Mouse (Mus musculus) forebrain, embryonic 12.5 days (tissue): ENCODE data around the gene Dda1. TPM values are rescaled to one million over a fixed set of nuclear protein-coding genes. Genes with fewer than 3 reads are reported as not detected.
"Not testable (repeated sequence)": the region's sequence is repeated elsewhere in the genome, so short reads cannot be mapped to it uniquely, and the experiment has no call there.

ENCODE experiments used
- ATAC-seq: fragments of 200-750 bp; cut with Nextera tagmentation; 2 replicates; pipeline ENCODE4 v1.8.0; 2017; ENCODE audit warnings: moderate TSS enrichment; ENCODE audit not compliant: low FRiP score
- H3K27ac ChIP-seq: fragments of 300-500 bp; sonication (generic); 2 replicates; pipeline ENCODE4 v1.5.1; 2016; ENCODE audit warnings: mild to moderate bottlenecking
- H3K27me3 ChIP-seq: fragments of 300-500 bp; sonication (generic); 2 replicates; pipeline ENCODE4 v1.6.1; 2016; ENCODE audit warnings: mild to moderate bottlenecking
- H3K36me3 ChIP-seq: fragments of 300-500 bp; sonication (generic); replicated peaks from 2 replicates; pipeline ENCODE4 v1.6.1; 2016; ENCODE audit warnings: mild to moderate bottlenecking
- H3K4me1 ChIP-seq: fragments of 300-500 bp; sonication (generic); 2 replicates; pipeline ENCODE4 v1.6.1; 2016
- H3K4me2 ChIP-seq: fragments of 300-500 bp; sonication (generic); 2 replicates; pipeline ENCODE4 v1.6.1; 2016; ENCODE audit warnings: mild to moderate bottlenecking, moderate library complexity
- H3K4me3 ChIP-seq: fragments of 300-500 bp; sonication (generic); replicated peaks from 2 replicates; pipeline ENCODE4 v1.5.1; 2016; ENCODE audit warnings: mild to moderate bottlenecking
- H3K9ac ChIP-seq: fragments of 300-500 bp; sonication (generic); 2 replicates; pipeline ENCODE4 v1.6.1; 2016; ENCODE audit warnings: mild to moderate bottlenecking
- H3K9me3 ChIP-seq: fragments of 300-500 bp; sonication (generic); 2 replicates; pipeline ENCODE4 v1.6.1; 2016
- WGBS: fragments of 180-500 bp; shearing (Covaris S2); methylation state at CpG from one replicate; pipeline ENCODE4 v1.1.7; 2016; 5-methylcytosine and 5-hydroxymethylcytosine counted together
- polyA plus RNA-seq: library from polyadenylated mRNA; unstranded; fragments of >200 nt; fragmentation: Nextera tagmentation; extraction: Ambion mirVana; gene quantifications from 2 replicates; pipeline ENCODE4 v1.2.1, GENCODE M21; 2016

Dda1 gene
- 146 and 155 TPM in 2 replicates for polyA plus RNA-seq

DNA sequence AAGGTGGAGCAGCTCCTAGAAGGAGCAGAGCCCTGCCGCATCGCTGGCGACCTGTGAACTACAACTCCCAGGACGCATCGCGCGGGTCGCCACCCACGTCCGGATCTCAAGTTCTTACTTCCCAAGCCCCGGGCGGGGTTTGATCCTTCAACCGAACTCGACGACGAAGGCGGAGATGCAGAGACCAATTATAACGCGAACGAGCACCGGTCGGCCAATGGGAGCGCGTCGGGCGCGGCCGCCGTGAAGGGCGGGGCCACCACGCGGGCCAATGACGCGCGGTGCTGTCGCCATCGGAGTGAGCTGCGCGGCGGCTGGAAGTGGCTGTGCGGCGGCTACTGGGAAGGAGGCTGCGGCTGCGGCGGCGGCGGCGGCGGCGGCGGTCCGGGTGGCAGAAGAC, at the start of gene Dda1:
Gene Dda1, plus strand, starts transcription at position 284 of the 400 bp plus-strand sequence.
- peak; percentile 91 for ATAC-seq
- H3K4me3 ChIP-seq, result peak within 1 kb of the TSS; percentile 91

DNA sequence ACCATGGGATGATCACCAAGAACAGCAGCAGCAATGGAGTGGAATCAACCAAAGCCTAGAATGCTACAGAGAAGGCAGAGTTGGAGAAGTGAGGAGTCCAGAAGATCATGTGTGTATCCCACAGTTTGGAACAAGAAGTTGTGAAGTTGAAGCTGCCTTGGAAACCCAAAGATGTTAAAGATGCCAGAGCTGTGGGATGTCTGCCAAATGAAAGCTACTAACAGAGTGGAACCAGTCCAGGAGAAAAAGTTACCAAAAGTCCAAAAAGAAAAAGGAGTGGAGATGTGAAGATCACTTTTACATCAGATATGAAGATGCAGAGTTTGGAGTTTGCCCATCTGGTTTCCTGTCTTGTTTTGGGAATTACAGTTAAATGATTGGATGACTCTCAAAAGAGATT, 46.9 kb upstream of the Dda1 start:
- ATAC-seq, result no peak
- Histone ChIP-seq H3K9me3 (peaks cover 6% of the 10 kb centered on the region; the same call in 1 of the 2 replicates), H3K4me3 (no peak overlapping the region), H3K27ac (no peak overlapping the region), H3K4me1 (no peaks in the 10 kb centered on the region), H3K4me2 (no peak overlapping the region), H3K36me3 (no peaks in the 10 kb centered on the region), H3K9ac (no peak overlapping the region), H3K27me3 (no peaks in the 10 kb centered on the region)

More for the DNA sequence above, at the start of gene Dda1:
- Histone ChIP-seq H3K27ac (peak within 1 kb of the TSS; percentile 88), H3K4me2 (peak within 1 kb of the TSS; percentile 93), H3K4me1 (peaks cover 32% of the 10 kb centered on the region), H3K9ac (peak within 1 kb of the TSS; percentile 83), H3K36me3 (peaks cover 37% of the 10 kb centered on the region), H3K9me3 (no peaks in the 10 kb centered on the region), H3K27me3 (no peaks in the 10 kb centered on the region)
- WGBS, result under 1% methylated on average over 47 of the region's 52 CpGs

DNA sequence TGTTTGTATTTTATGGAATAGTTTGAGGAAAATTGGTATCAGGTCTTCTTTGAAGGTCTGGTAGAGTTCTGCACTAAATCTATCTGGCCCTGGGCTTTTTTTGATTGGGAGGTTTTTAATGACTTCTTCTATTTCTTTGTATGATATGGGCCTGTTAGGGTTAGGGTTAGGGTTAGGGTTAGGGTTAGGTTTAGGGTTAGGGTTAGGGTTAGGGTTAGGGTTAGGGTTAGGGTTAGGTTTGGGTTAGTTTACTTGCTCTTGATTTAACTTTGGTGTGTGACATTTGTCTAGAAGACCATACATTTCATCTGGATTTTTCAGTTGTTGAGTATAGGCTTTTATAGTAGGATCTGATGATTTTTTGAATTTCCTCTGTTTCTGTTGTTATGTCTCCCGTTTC, 36.1 kb upstream of the Dda1 start:
- not testable (repeated sequence) for H3K27ac ChIP-seq

DNA sequence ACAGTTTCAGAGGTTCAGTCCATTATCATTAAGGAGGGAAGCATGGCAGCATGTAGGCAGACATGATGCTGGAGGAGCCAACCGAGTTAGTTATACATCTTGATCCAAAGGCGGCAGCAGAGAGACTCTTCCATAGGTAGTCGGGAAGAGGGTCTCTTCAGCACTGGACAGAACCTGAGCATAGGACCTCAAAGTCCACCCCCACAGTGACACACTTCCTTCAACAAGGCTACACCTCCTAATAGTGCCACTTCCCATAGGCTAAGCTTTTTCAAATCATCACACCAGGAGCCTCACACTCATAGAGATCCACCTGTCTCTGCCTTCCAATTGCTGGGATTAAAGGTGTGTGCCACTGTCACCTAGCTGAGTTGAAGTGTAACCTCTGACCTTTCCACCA, 32.0 kb upstream of the Dda1 start:
- WGBS, result 59% methylated on average over 3 of the region's 3 CpGs
- H3K9ac ChIP-seq, result no peak overlapping the region
- no peaks in the 10 kb centered on the region for H3K36me3 ChIP-seq

More for the DNA sequence above, 36.1 kb upstream of the Dda1 start:
- WGBS, result 85% methylated on average over 1 of the region's 1 CpGs
- H3K36me3 ChIP-seq, H3K4me3 ChIP-seq, H3K4me2 ChIP-seq, H3K9me3 ChIP-seq, ATAC-seq, H3K9ac ChIP-seq, H3K4me1 ChIP-seq, H3K27me3 ChIP-seq: not testable (repeated sequence)

DNA sequence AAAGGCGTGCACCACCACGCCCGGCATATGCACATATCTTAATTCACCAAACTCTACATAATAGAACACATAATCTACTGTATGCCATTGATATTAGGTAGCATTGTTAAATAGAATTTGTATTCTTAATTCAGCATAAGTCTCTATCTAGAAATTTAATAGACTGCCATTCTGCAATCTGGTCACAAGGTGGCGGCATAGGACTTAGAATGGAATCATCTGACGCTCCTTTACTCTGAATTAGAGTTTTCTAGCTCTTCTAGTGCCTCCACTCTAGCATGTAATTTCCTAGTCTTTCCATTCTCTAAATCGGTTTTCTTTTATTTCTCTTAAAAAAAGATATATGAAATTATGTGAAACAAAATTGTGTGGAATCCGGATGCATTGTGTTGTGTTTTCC, 27.6 kb upstream of the Dda1 start:
- Histone ChIP-seq H3K4me2 (no peak overlapping the region), H3K9ac (no peak overlapping the region), H3K27me3 (peaks cover 11% of the 10 kb centered on the region), H3K4me1 (no peaks in the 10 kb centered on the region), H3K9me3 (no peaks in the 10 kb centered on the region), H3K36me3 (no peaks in the 10 kb centered on the region), H3K27ac (no peak overlapping the region), H3K4me3 (no peak overlapping the region)
- ATAC-seq, result no peak
- WGBS, result 2% methylated on average over 7 of the region's 7 CpGs

More for the DNA sequence above, 32.0 kb upstream of the Dda1 start:
- Histone ChIP-seq H3K9me3 (0 out of 2 replicates have a peak, but pooled peaks cover 2% of the 10 kb centered on the region), H3K27ac (no peak overlapping the region), H3K27me3 (peaks cover 3% of the 10 kb centered on the region), H3K4me2 (no peak overlapping the region), H3K4me1 (no peaks in the 10 kb centered on the region), H3K4me3 (no peak overlapping the region)
- ATAC-seq, result no peak

DNA sequence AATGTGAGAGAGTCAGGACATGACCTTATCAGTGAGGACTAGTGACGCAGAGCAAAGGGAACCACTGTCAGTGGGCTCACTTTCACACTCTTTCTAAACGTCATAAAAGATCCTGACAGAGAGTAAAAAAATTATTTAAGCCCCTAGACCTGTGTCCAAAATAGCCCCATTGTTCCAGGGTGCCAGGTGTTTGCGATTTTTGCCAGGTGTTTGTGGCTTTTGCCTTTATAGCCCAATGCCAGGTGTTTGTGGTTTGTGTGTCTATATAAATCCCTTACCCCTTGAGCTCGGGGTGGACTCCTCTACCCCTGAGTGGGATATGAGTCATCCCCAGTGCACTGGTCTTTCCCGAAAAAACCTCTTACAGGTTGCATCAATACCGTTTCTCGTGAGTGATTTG, 23.9 kb upstream of the Dda1 start:
- no peaks in the 10 kb centered on the region for H3K36me3 ChIP-seq
- peaks cover 11% of the 10 kb centered on the region for H3K27me3 ChIP-seq
- H3K4me1 ChIP-seq, result no peaks in the 10 kb centered on the region
- H3K27ac ChIP-seq, result no peak overlapping the region
- no peak for ATAC-seq
- no peak overlapping the region for H3K4me2 ChIP-seq
- WGBS, result 92% methylated on average over 7 of the region's 7 CpGs
- no peaks in the 10 kb centered on the region for H3K9me3 ChIP-seq
- H3K4me3 ChIP-seq, result no peak overlapping the region
- H3K9ac ChIP-seq, result no peak overlapping the region

DNA sequence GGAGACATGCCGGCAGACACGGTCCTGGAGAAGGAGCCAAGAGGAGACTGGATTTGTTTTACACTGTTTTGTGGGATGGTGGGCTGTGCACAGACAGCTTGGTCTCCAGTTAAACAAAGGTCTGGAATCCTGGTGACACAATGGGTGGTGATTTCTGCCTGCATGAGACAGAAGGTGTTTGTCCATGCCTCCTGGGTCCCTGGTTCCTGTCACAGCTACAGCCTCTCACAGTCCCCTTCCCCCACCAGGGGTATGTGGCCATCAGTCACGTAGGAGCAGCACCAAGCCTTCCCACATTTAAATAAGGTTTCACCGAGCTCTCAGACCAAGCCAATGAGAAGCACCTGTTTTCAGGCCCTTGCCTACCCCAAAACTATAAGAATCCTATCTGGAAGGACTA, 17.7 kb upstream of the Dda1 start:
- no peak for ATAC-seq
- Histone ChIP-seq H3K4me2 (no peak overlapping the region), H3K9me3 (no peaks in the 10 kb centered on the region), H3K27me3 (peaks cover 3% of the 10 kb centered on the region; the same call in 1 of the 2 replicates), H3K36me3 (peaks cover 1% of the 10 kb centered on the region; the same call in 1 of the 2 replicates), H3K27ac (no peak overlapping the region), H3K4me3 (no peak overlapping the region), H3K4me1 (no peaks in the 10 kb centered on the region), H3K9ac (no peak overlapping the region)
- 66% methylated on average over 4 of the region's 4 CpGs for WGBS

DNA sequence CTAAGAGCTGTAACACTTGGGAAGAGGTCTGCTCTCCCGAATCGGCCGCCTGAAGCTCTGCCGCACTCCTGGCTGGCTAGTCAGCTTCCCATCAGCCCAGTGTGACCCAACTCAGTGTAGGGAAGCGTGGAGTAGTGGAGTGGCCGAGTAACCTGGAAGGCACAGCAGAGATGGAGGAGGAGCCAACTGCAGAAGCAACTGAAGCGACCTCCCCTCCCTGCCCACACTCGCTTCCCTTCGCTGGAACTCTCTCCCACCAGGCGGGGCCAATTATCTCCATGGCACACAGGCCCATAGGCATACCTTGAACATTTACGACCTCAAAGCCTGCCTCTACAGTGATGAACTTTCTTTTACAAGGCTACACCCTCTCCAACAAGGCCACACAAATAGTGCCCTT, 17.2 kb upstream of the Dda1 start:
- no peaks in the 10 kb centered on the region for H3K4me1 ChIP-seq
- 57% methylated on average over 11 of the region's 11 CpGs for WGBS
- H3K4me2 ChIP-seq, result no peak overlapping the region
- H3K9me3 ChIP-seq, result no peaks in the 10 kb centered on the region
- H3K27me3 ChIP-seq, result peaks cover 3% of the 10 kb centered on the region; the same call in 1 of the 2 replicates
- H3K4me3 ChIP-seq, result no peak overlapping the region
- no peak overlapping the region for H3K27ac ChIP-seq
- H3K9ac ChIP-seq, result no peak overlapping the region
- no peak for ATAC-seq
- peaks cover 6% of the 10 kb centered on the region for H3K36me3 ChIP-seq

DNA sequence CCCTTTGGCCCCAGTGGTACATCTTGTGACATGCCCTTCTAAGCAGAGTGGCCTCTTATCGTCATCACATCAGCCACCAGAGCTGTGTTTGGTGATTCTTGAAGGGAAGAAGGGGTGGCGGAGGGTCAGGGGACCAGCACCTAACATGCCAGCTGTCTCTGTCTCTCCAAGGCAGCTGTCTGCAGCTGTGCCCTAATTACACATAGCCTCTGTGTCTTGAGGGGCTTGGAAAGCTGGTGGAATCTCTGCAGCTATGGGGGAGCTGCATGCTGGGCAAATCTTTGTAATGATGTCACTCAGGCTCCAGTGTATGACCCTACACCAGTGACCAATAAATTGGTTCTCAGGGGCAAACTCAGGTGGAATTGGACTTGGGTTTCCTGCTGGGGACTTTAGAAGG, 16.3 kb upstream of the Dda1 start:
- Histone ChIP-seq H3K4me3 (no peak overlapping the region), H3K4me2 (no peak overlapping the region)
- WGBS, result 74% methylated on average over 2 of the region's 2 CpGs

DNA sequence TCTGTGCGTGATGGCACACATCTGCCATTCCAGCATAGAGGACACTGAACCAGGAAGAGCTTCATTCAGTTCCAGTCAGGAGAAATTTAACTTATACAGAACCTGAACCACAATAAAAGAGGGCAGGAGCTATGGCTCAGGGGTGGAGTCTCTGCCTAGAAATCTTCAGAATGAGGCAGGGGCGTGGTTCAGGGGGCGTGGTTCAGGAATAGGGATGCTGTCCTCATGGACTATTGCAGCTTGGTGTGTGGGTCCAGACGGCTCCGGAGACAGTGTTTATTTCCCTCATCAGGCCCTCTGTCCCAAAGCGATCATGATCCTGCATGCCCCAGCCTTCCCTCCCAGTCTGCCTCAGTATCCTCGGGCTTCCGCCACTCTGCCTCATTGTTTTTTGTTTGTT, 14.3 kb upstream of the Dda1 start:
- ATAC-seq, result no peak

More for the DNA sequence above, 16.3 kb upstream of the Dda1 start:
- no peak overlapping the region for H3K27ac ChIP-seq
- no peaks in the 10 kb centered on the region for H3K4me1 ChIP-seq
- H3K9ac ChIP-seq, result no peak overlapping the region
- ATAC-seq, result no peak
- peaks cover 15% of the 10 kb centered on the region for H3K36me3 ChIP-seq
- H3K9me3 ChIP-seq, result no peaks in the 10 kb centered on the region
- peaks cover 3% of the 10 kb centered on the region; the same call in 1 of the 2 replicates for H3K27me3 ChIP-seq

DNA sequence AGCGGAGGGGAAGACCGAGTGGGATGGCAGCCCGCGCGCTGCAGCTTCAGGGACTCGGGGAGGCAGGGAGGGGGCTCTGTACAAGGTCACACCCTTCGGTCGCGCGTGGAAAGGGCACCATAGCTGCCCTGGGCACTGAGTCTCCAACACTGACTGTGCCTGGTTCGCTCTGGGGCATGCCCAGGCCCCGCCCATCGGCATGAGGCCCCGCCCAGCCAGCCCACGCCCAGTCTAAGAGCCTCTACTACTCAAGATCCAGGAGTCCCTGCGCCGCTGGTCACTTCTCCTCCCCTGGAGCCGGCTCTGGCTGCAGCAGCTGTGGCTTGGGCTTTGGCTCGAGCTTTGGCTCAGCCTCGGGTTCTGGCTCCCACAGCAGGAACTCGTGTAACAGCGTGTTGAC, 12.1 kb upstream of the Dda1 start:
- Histone ChIP-seq H3K27me3 (peaks cover under 1% of the 10 kb centered on the region; the same call in 1 of the 2 replicates), H3K9me3 (no peaks in the 10 kb centered on the region), H3K4me2 (no peak overlapping the region), H3K4me3 (no peak overlapping the region), H3K36me3 (peaks cover 54% of the 10 kb centered on the region), H3K4me1 (peaks cover 24% of the 10 kb centered on the region), H3K9ac (no peak overlapping the region), H3K27ac (no peak overlapping the region)
- 0 out of 2 replicates have a peak, but pooled peaks have one; percentile 28 for ATAC-seq
- 45% methylated on average over 22 of the region's 22 CpGs for WGBS

More for the DNA sequence above, 14.3 kb upstream of the Dda1 start:
- Histone ChIP-seq H3K4me1 (peaks cover 10% of the 10 kb centered on the region; the same call in 1 of the 2 replicates), H3K4me2 (no peak overlapping the region), H3K4me3 (no peak overlapping the region), H3K9ac (no peak overlapping the region), H3K9me3 (no peaks in the 10 kb centered on the region), H3K27ac (no peak overlapping the region), H3K36me3 (peaks cover 35% of the 10 kb centered on the region), H3K27me3 (peaks cover 3% of the 10 kb centered on the region; the same call in 1 of the 2 replicates)
- 84% methylated on average over 8 of the region's 8 CpGs for WGBS

DNA sequence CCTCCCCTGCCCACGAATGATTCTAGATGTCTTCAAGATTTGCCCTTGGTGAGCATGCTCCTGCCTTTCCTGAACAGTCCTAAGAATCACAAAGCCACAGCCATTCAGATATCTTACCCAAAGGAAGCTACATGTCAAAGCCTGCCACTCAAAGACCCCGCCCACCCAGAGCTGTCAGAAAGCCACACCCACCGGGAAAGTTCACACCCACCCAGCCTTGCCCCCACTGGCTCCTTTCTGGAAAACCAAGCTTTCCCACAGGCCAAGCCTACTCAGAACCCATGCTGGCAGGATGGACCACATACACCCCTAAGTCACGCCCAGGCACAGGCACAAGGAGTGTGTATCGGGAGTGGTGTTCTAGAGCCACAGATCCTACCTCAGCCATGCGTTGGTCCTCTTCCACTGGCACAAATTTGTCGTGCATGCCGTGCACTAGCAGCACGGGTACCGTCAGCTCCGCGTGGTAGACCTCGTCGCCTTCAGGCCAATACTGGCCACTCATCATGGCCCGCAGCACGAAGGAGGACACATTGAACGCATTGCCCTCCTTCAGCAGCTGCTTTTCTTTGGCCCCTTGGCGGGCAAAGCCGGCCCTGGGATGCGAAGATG, 11.2 kb upstream of the Dda1 start:
- WGBS, result 90% methylated on average over 20 of the region's 20 CpGs
- Histone ChIP-seq H3K4me2 (no peak overlapping the region), H3K9me3 (no peaks in the 10 kb centered on the region), H3K36me3 (peaks cover 54% of the 10 kb centered on the region), H3K4me3 (no peak overlapping the region), H3K27ac (no peak overlapping the region), H3K4me1 (peaks cover 33% of the 10 kb centered on the region), H3K9ac (no peak overlapping the region), H3K27me3 (no peaks in the 10 kb centered on the region)
- no peak for ATAC-seq

DNA sequence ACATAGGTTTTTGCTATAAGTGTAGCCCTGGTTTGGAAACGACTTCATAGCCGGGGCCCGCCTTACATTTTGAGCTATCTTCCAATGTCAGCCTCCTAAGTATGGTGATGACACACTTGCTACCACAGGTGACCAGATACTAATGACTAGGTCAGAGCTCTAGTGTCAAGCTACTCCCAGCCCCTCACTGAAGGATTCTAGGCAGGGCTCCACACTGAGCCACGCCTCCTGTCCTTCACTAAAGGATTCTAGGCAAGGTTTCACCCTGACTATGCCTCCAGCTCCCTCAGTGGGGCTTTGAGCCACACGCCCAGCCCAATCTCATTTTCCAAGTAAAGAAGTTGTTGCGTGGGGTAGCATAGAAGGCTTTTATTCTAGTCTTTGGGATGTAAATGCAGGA, 8.3 kb upstream of the Dda1 start:
- no peaks in the 10 kb centered on the region for H3K9me3 ChIP-seq
- no peak overlapping the region for H3K9ac ChIP-seq
- H3K36me3 ChIP-seq, result peaks cover 54% of the 10 kb centered on the region
- H3K4me2 ChIP-seq, result no peak overlapping the region
- WGBS, result 94% methylated on average over 6 of the region's 6 CpGs
- H3K4me3 ChIP-seq, result no peak overlapping the region
- H3K4me1 ChIP-seq, result peaks cover 49% of the 10 kb centered on the region
- H3K27me3 ChIP-seq, result no peaks in the 10 kb centered on the region
- H3K27ac ChIP-seq, result no peak overlapping the region
- ATAC-seq, result no peak
